Mouse (Mus musculus): ENCODE data around the gene Mesd.

The Mesd gene

GRCm38 (mm10) chr7:83920241-83920640 lies 36.0 kb downstream of the Mesd start:
- no peak for DNase-seq

GRCm38 (mm10) chr7:83921637-83922036 lies 37.4 kb downstream of the Mesd start:
- DNase-seq = no peak

GRCm38 (mm10) chr7:83939017-83939721 lies 54.9 kb downstream of the Mesd start:
- no peak for DNase-seq

GRCm38 (mm10) chr7:83940136-83940535 lies 55.9 kb downstream of the Mesd start:
- DNase-seq = no peak

- DNase-seq = no peak
Observed at GRCm38 (mm10) chr7:83941701-83942101, 57.4 kb downstream of the Mesd start.

GRCm38 (mm10) chr7:83948743-83949142 lies 64.5 kb downstream of the Mesd start:
- DNase-seq = no peak

- no peak for DNase-seq
Observed at GRCm38 (mm10) chr7:83949662-83950061, 65.4 kb downstream of the Mesd start.
